Mouse (Mus musculus): ENCODE data around the gene Gm10715.
A peak's percentile ranks its signal among the peaks of the same experiment; 100 is the strongest.
"Not testable (repeated sequence)": the region's sequence is repeated elsewhere in the genome, so short reads cannot be mapped to it uniquely, and the experiment has no call there.

Gene Gm10715

GRCm38 (mm10) chr9:3025653-3026052, 11.0 kb upstream of the Gm10715 start:
- peak; percentile 37 for DNase-seq

- DNase-seq, result not testable (repeated sequence)
Observed at GRCm38 (mm10) chr9:3026136-3026535, 10.5 kb upstream of the Gm10715 start.

GRCm38 (mm10) chr9:3026741-3027140, 9.9 kb upstream of the Gm10715 start:
- DNase-seq, result not testable (repeated sequence)

- not testable (repeated sequence) for DNase-seq
Observed at GRCm38 (mm10) chr9:3027200-3027599, 9.5 kb upstream of the Gm10715 start.

GRCm38 (mm10) chr9:3029276-3030000, 7.2 kb upstream of the Gm10715 start:
- not testable (repeated sequence) for DNase-seq

GRCm38 (mm10) chr9:3030677-3031318, 5.9 kb upstream of the Gm10715 start:
- not testable (repeated sequence) for DNase-seq

GRCm38 (mm10) chr9:3034299-3034698, 2.4 kb upstream of the Gm10715 start, which contains the start of gene Gm17535:
TSS of gene Gm17535 (plus strand) at chr9:3034599.
- DNase-seq, result not testable (repeated sequence)

GRCm38 (mm10) chr9:3038161-3038560, 1.5 kb downstream of the Gm10715 start:
- not testable (repeated sequence) for DNase-seq
